ENCODE assay signal across 44 mouse cellular contexts in genomic region chrX:51801133-51801532, GRCm38 (mm10). TPM values are rescaled to one million over a fixed set of nuclear protein-coding genes. Genes with fewer than 3 reads are reported as not detected.
"Had no signal": no experiment of that assay in that cellular context is flagged by ENCODE, and none has a peak within 500 bp of the region (broad histone marks: within the 10 kb centered on the region; RNA-seq: fewer than 3 reads in every experiment).

Gene Usp26, minus strand, starts transcription at chrX:51801233.

- H3K27me3 ChIP-seq: limb, embryonic 12.5 days; limb, embryonic 13.5 days; limb, embryonic 15.5 days; liver, embryonic 12.5 days; liver, embryonic 13.5 days; liver, embryonic 15.5 days; lung, embryonic 15.5 days; megakaryocyte, embryonic 14.5 days; midbrain, embryonic 12.5 days; midbrain, embryonic 13.5 days; midbrain, embryonic 15.5 days had no signal

- ATAC-seq: liver, embryonic 12.5 days; liver, postnatal 0 days; lung, postnatal 0 days; midbrain, embryonic 13.5 days; midbrain, embryonic 15.5 days; midbrain, embryonic 16.5 days had no signal

- H3K9me3 ChIP-seq: limb, embryonic 10.5 days; limb, embryonic 13.5 days; limb, embryonic 15.5 days; liver, embryonic 12.5 days; liver, embryonic 13.5 days; liver, embryonic 15.5 days; lung, embryonic 15.5 days; midbrain, embryonic 13.5 days; midbrain, embryonic 15.5 days had no signal

- H3K36me3 ChIP-seq: limb, embryonic 10.5 days; limb, embryonic 12.5 days; limb, embryonic 13.5 days; limb, embryonic 15.5 days; liver, embryonic 12.5 days; liver, embryonic 13.5 days; liver, embryonic 15.5 days; lung, embryonic 15.5 days; midbrain, embryonic 10.5 days; midbrain, embryonic 12.5 days; midbrain, embryonic 13.5 days; midbrain, embryonic 15.5 days had no signal

- DNase-seq: left cerebral cortex, postnatal 4 days; liver; liver, embryonic 13.5 days; liver, postnatal 0 days; lung, adult 18-20 months; lung, adult 2 months; lung, embryonic 14.5 days; lung, postnatal 10 days; lung, postnatal 14 days; lung, postnatal 36 days; lung, postnatal 4 days; midbrain, embryonic 14.5 days had no signal

- H3K9ac ChIP-seq: limb, embryonic 12.5 days; limb, embryonic 13.5 days; limb, embryonic 15.5 days; liver, embryonic 12.5 days; liver, embryonic 13.5 days; liver, embryonic 14.5 days; liver, embryonic 15.5 days; liver, postnatal 0 days; lung, embryonic 14.5 days; lung, embryonic 15.5 days; midbrain, embryonic 12.5 days; midbrain, embryonic 13.5 days; midbrain, embryonic 15.5 days had no signal

- H3K27ac ChIP-seq: left cerebral cortex, adult 2 months; limb, embryonic 10.5 days; limb, embryonic 12.5 days; limb, embryonic 13.5 days; limb, embryonic 15.5 days; liver, embryonic 12.5 days; liver, embryonic 13.5 days; liver, embryonic 14.5 days; liver, embryonic 15.5 days; lung, embryonic 15.5 days; macrophage; midbrain, embryonic 10.5 days; midbrain, embryonic 12.5 days; midbrain, embryonic 13.5 days; midbrain, embryonic 15.5 days had no signal

- H3K4me3 ChIP-seq: left cerebral cortex, adult 2 months; limb, embryonic 10.5 days; limb, embryonic 12.5 days; limb, embryonic 13.5 days; limb, embryonic 15.5 days; liver, embryonic 12.5 days; liver, embryonic 13.5 days; liver, embryonic 15.5 days; lung, embryonic 15.5 days; megakaryocyte, embryonic 14.5 days; midbrain, embryonic 10.5 days; midbrain, embryonic 12.5 days; midbrain, embryonic 13.5 days; midbrain, embryonic 15.5 days; myocyte had no signal

- H3K4me1 ChIP-seq: limb, embryonic 10.5 days; limb, embryonic 12.5 days; limb, embryonic 13.5 days; limb, embryonic 15.5 days; liver, embryonic 12.5 days; liver, embryonic 13.5 days; liver, embryonic 15.5 days; lung, embryonic 15.5 days; megakaryocyte, embryonic 14.5 days; midbrain, embryonic 10.5 days; midbrain, embryonic 12.5 days; midbrain, embryonic 13.5 days; midbrain, embryonic 15.5 days had no signal

RNA-seq across cellular contexts. Expression of gene Usp26, which starts in this region (rescaled TPM):
- total RNA-seq: left cerebral cortex, adult 2 months; left cerebral cortex, adult 8-10 months; left cerebral cortex, postnatal 10 days; left cerebral cortex, postnatal 25 days; left cerebral cortex, postnatal 36 days; left cerebral cortex, postnatal 4 days; liver, adult 2 months; megakaryocyte progenitor cell, adult 5-6 weeks; megakaryocyte-erythroid progenitor cell, adult 5-6 weeks; midbrain, postnatal 0 days; monocyte, adult 5-6 weeks had no signal
- polyA plus RNA-seq: limb, embryonic 10.5 days; limb, embryonic 13.5 days; liver, adult 2 months; liver, embryonic 11.5 days; liver, embryonic 12.5 days; liver, embryonic 13.5 days; liver, embryonic 15.5 days; liver, embryonic 16.5 days; liver, postnatal 0 days; lung, adult 2 months; lung, embryonic 14.5 days; lung, embryonic 15.5 days; lung, embryonic 16.5 days; lung, postnatal 0 days; macrophage; midbrain, embryonic 10.5 days; midbrain, embryonic 11.5 days; midbrain, embryonic 12.5 days; midbrain, embryonic 13.5 days; midbrain, embryonic 14.5 days; midbrain, embryonic 15.5 days; midbrain, embryonic 16.5 days; midbrain, postnatal 0 days; myocyte; neural tube, embryonic 11.5 days had no signal
